Mouse (Mus musculus) small intestine, adult 2 months (tissue): ENCODE measurements around the gene Lmtk2.

Experiments
- CTCF ChIP-seq: fragments of 200-500 bp; IDR thresholded peaks from 2 replicates; pipeline ENCODE4 v1.5.1; 2012; ENCODE audit warnings: low read depth, mild to moderate bottlenecking, control low read depth, inconsistent platforms, low read length, moderate library complexity, mixed read lengths; ENCODE audit not compliant: insufficient replicate concordance, insufficient read length; ENCODE audit errors: extremely low read depth
- POLR2A ChIP-seq: fragments of 200-500 bp; IDR thresholded peaks from 2 replicates; pipeline ENCODE4 v1.6.1; 2012; ENCODE audit warnings: low read depth, mild to moderate bottlenecking, control low read depth, inconsistent platforms, low read length, moderate library complexity

DNA sequence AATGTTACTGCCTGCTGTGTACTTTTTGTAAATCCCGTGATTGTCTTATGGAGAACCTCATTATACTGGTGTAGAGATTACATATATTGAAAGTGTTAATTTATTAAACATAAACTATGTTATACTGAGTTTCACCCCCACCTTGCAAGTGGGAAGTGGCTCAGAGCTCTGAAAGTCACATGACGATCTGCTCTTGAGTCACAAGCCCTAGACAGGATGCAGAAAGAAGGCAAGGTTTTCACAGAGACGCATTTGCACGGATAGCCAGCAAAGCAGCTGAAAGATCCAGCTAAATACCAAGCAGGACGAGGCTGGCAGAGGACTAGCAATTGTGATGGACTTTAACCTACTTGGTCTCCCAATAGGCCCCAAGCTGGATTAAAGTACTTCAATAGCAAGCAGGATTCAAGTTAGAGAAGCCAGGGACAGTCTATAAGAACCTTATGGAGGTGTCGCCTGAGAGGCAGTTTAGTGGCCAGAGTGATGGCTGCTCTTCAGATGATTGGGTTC is 4.7 kb upstream of the Lmtk2 start:
- TF ChIP-seq CTCF (no peak), POLR2A (no peak)
